Mouse (Mus musculus): ENCODE measurements around the gene Arpc2.

The Arpc2 gene

DNA sequence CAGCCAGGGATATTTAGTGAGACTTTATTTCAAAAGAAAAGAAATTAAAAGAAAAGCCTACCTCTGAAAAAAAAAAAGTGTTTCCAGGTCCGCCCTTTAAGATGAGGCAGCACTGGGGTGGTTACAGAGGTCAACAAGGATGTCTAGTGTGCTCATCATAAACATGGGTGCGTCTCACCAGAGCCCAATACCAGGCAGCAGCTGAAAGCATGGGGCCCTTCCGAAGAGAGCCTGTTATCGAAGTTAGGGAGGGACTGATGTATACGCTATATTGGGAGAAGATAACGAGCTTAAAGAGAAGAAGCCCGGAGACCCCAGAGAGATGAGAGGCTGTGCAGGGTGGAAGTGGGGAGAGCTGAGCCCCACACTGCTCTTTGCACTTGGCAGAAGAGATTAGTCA is 3.3 kb downstream of the Arpc2 start:
- no peak for DNase-seq (ENCODE audit: low spot score in 2 of 2)

DNA sequence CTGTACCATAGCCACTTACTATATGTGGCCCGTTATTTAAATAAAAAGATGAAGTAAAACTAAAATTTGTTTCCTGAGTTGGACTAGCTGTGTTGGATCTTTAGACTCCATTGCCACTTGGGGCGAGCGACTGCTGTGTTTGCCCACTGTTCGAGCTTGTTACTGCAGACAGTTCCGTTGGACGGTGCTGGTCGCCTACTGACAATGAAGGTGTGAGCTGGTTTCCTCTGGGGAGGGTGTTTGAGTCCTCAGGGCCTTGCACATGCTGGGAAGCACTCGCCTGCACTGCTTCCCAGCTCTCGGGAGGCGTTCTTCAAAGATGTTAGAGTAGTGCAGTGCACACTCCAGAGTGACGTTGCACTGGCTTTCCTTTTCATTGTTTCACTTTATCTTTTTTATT is 3.7 kb downstream of the Arpc2 start:
- DNase-seq (ENCODE audit: low spot score in 2 of 2) = no peak

DNA sequence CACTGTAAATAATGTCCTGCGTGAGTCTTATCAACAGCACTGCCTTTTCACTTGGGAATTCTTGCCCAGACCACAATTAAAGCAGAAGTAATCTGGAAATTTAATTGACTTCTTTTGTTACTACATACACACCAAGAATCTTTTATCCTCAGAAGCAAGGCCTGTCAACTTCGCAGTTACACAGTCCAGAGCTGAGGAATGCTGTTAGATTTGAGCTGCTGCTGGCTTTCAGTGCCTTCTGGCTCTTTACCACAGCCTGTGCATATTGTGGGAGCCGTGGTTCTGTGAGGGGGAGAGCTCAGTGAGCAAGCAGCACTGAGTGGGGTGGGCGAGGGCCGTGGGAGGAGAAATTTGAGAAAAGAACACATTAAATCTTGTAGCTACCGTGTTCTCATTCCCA is 4.4 kb downstream of the Arpc2 start:
- DNase-seq (ENCODE audit: low spot score in 2 of 2) = peak; percentile 52 to 57

DNA sequence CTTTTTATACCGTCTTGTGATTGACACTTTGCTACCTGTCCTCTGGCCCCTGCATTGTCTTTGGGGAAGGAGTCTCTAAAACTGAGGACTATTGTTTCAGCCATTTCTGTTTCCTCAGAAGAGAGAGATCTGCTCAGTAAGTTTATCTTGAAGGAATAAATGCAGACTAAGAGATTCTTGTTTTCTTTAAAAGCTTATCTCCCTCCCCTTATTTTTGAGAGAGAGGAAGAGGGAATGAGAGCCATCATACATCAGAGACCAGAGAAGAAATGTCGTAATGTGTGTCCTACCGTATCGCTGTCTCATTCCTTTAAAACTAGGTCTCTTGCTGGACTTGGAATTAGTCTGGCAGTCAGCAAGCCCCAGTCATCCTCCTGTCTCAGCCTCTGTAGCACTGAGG is 4.9 kb downstream of the Arpc2 start:
- DNase-seq (ENCODE audit: low spot score in 2 of 2) = no peak

DNA sequence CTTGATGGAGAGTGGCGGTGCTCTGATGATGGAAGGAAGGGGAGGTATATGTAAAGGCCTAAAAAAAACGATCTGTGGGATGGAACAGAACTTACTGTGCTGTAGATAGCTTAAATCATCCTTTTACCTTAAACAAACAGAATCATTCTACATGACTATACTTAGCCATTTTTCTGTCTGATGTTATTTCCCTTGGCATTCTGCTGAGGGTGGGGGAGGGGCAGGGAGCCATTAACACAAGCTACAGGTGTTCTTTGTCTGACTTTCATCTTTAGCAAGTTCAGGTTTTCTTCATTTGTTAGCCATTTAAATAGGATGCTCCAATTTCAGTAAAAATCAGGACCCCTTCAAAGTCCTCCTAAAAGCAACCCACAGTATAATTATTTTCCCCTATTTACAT is 9.6 kb downstream of the Arpc2 start:
- no peak for DNase-seq (ENCODE audit: low spot score in 2 of 2)

DNA sequence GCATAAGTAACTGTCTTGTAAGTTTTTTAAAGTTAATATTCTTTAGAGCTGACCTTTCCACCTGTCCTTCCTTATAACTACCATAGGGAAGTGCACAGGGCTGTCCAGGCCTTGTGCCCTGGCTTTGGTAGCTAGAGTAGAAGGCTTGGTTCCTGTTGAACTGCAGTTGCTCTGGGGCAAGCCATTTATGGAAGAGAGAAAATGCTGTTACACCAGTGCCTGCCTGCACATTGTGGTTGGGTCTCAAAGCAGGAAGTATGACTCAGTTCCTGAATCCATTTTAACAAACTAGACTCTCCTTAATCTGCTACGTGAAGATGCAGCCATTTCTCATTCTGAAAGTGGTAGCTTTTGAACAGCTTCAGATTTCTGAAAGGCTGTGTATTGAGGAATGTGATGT is 12.9 kb downstream of the Arpc2 start:
- no peak for DNase-seq (ENCODE audit: low spot score in 2 of 2)

DNA sequence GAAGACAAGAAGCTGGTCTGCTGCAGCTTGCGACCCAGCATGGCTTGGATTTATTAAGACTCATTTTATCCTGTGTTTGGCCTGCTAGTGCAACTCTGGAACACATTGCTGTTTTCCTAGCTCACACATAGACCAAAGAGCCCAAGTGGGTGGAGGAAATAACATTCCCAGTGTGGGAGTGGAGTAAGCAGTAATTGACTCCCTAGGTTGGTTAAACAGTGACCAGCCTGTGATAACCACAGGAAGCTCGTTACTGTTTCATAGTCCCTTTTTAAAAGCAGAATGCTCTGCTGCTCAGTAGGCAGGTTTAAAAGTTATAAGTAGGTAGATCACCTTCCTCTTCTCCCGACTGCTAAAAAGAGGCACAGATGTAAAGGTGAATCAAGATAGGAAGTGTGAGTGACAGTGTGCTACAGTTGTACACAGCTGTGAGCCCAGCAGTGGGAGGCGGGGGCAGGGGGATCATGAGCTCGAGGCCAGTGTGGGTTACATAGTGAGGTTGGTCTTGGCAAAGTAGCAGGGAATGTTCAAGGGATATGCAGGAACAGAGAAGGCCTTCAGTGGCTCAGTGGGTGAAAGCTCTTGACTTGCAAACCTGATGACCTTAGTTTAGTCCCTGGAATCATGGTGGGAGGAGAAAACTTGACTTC is 13.6 kb downstream of the Arpc2 start:
- DNase-seq (ENCODE audit: low spot score in 2 of 2) = no peak

DNA sequence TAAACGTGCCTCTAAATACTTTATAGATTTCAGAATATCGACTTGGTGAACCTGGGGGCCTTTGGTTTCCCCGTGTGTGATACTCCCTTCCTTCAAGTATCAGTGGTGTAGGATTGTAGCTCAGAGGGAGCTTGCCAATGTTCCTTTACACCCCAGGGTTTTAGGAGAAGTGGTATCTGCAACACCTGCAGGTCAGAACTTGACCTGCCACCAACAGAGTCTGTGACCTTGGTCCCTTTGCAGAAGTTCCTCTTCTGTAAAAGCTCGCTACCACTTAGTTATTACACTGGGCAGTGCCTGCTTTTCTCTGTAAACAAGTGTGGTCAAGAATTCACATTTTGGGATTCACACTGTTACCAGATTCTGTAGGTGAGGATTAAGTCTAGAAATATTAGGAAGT is 14.2 kb downstream of the Arpc2 start:
- DNase-seq (ENCODE audit: low spot score in 2 of 2) = no peak

DNA sequence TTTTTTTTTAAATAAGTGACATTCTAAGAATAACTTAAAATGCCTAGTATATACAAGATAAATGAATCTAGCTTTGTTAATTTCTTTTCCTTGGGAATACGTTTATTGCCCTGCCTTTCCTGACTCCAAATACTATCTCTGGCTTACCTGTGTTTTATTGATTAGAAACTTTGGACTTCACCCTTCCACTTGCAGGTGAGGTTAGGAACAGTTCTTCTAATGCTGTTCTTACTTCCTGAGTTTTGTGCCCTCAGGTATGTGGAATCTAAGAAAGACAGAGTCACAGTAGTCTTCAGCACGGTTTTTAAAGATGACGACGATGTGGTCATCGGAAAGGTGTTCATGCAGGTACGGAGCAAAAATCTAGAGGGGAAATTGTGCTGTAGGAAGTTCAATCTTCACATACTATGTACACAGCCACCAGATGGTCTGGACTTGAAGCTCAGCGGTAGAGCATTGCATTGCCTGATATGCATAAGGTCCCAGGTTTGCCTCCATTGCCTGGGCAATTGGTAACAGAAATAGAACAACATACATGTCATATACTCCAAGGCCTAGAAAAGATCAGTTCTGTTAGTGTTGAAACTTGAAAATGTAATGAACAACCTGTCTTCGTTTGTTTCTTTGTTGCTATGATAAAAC is 19.9 kb downstream of the Arpc2 start:
- no peak for DNase-seq (ENCODE audit: low spot score in 2 of 2)

DNA sequence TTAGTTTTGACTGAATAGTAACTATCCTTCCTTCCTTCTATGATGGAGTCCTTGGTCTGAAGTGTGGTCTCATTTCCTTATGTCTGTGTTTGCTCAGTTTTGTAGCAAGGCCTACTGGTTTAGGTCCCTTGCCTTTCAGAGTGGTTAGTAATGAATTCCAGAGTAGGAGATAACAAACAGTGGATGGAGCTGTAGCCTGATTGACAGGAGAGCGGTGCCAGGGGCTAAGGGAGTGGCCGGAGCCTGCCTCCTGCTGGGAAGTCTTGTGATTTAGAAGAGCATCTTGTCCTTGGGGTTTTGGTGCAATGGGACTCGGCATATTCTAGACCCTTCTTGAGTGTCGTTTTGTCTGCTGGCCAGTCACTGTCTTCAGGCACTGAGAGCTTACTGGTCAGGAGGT is 20.9 kb downstream of the Arpc2 start:
- no peak for DNase-seq (ENCODE audit: low spot score in 2 of 2)

DNA sequence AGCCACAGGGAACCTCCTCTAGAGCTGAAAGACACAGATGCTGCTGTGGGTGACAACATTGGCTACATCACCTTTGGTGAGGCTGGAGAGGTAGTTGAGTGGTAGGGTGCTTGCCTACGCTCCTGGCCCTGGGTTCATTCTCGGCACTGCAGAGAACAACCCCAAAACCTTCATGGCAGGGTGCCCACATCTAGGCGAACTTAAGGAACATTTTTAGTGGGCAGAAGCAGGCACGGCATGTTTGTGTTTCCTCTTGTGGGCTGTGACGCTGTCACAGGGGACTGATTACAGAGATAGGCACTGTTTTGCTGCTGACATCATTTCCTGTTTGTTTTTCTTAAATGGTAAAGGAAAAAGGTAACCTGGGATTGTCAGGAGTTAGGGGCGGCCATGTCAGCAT is 26.6 kb downstream of the Arpc2 start:
- no peak for DNase-seq (ENCODE audit: low spot score in 2 of 2)

DNA sequence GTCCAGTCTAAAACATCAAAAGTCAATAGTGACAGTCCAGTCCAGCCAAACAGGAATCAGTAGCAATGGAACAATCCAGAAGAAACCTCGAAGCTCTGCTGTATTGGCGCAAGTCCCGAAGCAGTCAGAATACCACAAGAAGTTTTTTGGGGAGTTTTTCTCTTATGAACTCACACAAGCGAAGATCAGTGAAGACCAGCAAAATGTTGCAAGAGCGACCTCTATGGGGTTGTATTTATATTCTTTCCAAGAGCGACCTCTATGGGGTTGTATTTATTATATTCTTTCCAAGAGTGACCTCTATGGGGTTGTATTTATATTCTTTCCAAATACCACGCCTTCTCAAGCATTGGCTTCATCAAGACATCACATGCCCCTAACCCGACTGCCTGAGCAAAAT is 32.9 kb downstream of the Arpc2 start:
- DNase-seq (ENCODE audit: low spot score in 2 of 2) = no peak

DNA sequence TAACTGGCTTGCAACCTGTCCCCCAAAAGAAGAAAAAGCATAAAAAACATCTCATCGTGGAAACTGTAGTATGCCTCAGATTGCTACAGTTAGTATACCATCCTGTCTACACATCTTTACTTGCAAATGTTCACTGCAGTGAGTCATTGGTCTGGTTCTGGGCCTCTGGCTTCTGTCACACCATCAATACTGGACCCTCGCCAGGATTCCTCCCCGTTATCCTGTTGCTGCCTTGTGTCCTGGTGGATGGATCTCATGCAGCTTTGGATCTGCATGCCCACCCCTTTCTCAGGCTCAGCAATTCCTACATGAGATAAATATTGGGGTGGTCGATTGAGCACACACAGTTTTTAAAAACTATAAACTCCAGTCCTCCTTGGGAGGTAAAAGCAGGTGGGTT is 35.8 kb downstream of the Arpc2 start:
- DNase-seq (ENCODE audit: low spot score in 2 of 2) = no peak

DNA sequence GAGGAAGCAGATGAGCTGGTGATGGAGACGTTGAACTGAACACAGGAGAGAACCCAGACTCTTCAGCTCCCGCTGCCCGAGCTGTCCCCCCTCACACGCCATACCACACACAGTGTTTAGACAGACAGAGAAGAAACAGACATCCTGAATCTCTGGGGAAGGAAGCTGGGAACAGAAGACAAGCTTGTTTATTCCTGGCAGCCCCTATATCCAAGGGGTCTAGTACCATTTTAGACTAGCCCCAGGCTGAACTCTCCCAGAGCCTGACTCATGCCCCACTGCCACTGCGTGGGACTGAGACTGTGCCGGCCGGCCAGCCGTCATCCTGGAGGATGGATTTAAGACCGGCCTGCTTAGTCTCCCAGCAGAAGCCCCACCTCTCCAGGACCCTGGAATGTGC is 39.1 kb downstream of the Arpc2 start:
- no peak for DNase-seq (ENCODE audit: low spot score in 2 of 2)

DNA sequence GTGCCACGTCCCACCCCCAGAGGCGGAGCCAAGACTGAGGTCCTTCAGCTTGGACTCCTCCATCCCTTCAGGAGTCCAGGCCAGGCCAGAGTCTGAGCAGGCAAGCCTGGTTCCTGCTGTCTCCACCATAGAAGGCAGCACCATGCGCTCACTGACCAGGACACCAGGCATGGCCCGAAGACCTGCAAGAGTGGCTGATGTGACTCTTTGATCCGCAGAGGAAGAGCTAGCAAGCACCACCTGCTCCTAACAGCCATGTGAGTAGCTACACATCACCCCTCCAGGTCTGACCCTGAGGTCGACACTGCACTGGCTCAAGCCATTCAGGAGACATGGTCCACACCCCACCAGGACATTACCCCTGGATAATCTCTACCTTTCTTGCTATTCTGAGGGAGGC is 41.2 kb downstream of the Arpc2 start:
- DNase-seq (ENCODE audit: low spot score in 2 of 2) = no peak

DNA sequence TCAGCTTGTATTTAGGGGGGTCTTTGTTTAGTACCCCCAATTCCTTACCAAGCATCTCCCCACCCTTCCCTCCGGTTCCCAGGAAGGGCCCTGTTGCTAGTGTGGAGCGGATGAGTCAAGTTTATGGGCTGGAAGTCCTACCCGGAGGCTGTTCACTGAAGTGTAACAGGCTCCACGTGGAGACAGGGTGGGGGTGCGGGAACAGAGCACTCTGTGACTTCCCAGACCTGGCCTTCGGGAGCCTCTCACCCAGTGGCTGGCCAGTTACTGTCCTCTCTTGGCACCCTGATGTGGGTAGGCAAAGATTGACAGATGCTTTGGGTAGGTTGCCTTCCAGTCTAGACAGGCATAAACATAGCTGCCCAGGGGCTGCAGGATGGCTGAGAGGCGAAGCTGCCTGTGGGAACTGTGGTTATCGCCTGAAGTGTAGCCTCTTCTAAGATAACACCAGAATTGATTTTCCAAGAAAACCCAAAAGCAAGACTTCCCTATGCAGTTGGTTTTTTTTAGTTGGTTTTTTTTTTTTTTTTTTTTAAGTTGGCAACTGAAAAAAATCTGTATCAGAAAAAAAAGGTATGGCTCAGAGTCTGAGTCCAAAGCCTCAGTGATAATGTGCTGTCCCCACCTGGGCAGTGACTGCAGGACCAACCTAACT is 42.1 kb downstream of the Arpc2 start:
- DNase-seq (ENCODE audit: low spot score in 2 of 2) = no peak

DNA sequence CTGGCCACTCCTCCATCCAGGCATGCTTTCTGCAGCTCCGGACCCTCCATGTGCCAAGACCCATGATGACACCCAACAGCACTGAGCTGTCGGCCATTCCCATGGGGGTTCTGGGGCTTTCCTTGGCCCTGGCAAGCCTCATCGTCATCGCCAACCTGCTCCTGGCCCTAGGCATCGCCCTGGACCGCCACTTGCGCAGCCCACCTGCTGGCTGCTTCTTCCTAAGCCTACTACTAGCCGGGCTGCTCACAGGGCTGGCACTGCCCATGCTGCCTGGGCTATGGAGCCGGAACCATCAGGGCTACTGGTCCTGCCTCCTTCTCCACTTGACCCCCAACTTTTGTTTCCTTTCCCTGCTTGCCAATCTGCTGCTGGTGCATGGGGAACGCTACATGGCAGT is 42.7 kb downstream of the Arpc2 start, which contains the start of gene Gpbar1:
Gpbar1 (plus strand) TSS at position 13 of the 400 bp plus-strand sequence.
- DNase-seq (ENCODE audit: low spot score in 2 of 2) = no peak

DNA sequence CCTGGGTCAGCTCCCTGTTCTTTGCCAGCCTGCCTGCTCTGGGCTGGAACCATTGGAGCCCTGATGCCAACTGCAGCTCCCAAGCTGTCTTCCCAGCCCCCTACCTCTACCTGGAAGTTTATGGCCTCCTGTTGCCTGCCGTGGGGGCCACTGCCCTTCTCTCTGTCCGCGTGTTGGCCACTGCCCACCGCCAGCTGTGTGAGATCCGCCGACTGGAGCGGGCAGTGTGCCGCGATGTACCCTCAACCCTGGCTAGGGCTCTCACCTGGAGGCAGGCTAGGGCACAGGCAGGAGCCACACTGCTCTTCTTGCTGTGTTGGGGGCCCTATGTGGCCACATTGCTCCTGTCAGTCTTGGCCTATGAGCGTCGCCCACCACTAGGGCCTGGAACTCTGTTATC is 43.1 kb downstream of the Arpc2 start:
- DNase-seq (ENCODE audit: low spot score in 2 of 2) = no peak

DNA sequence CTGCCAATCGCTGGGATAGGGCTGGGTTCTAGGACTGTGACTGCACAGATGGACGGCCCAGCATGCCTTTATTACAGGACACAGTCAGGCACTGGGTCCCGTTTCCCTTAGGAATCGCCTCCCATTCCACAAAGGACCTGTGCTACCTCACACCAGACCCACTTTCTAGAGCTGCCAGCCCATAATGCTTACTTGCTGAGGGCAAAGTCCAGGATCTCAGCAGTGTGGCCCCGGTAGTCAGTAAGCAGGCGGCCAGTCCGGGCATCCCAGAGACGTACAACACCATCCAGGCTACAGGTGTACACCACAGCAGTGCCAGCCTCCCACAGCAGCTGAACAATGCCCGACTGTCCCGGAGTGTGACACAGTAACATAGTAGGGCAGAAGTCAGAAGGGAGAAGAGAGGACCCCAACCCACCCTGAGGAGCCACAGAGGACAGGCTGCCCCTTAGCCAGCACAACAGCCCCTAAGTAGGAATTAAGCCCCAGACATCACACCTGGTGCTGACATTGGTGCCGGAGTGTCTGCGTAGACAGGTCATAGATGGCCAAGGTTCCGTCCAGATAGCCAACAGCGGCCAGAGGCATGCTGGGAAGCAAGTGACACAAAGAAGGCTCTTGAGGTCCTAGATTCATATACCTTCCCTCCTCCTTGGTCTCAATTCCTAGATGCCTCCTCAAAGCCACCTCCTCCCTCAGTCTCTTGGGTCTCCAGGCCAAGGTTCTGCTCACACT is 44.9 kb downstream of the Arpc2 start:
- no peak for DNase-seq (ENCODE audit: low spot score in 2 of 2)

DNA sequence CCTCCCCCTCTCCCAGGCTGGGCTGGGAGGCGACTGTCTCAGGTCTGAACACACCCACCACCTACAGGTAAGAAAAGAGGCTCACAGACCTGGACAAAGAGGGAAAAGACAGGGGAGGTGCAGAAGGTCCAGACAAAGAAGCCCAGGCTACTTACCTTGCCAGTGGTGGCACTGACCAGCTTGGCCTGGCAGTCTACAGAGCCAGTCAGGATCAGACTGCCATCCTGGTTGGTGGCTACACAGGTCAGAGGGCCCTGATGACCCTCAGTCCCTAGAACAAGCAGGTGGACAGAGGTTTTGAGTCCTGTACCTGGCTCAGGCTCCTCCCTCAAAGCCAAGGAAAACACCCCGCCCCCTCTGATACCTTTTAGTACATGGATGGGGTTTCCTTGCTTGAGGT is 45.5 kb downstream of the Arpc2 start:
- DNase-seq (ENCODE audit: low spot score in 2 of 2) = no peak

DNA sequence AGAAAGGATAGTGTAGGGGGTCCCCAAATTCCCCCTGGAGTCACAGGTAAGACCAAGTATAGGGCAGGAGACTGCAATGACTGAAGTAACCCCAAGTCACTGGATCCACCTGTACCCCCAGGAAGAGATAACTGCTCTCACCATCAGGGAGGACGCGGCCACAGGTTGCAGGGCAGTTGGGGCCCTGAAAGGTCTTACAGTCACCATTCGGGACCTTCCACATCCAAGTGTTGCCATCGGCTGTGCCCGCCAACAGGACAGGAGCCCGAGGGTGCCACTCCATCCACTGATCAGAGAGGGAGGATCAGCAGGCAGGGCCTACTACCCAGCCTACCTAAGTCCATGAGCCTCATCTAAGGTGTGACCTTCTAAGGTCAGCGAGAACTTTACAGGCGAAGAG is 46.0 kb downstream of the Arpc2 start:
- DNase-seq (ENCODE audit: low spot score in 2 of 2) = no peak

DNA sequence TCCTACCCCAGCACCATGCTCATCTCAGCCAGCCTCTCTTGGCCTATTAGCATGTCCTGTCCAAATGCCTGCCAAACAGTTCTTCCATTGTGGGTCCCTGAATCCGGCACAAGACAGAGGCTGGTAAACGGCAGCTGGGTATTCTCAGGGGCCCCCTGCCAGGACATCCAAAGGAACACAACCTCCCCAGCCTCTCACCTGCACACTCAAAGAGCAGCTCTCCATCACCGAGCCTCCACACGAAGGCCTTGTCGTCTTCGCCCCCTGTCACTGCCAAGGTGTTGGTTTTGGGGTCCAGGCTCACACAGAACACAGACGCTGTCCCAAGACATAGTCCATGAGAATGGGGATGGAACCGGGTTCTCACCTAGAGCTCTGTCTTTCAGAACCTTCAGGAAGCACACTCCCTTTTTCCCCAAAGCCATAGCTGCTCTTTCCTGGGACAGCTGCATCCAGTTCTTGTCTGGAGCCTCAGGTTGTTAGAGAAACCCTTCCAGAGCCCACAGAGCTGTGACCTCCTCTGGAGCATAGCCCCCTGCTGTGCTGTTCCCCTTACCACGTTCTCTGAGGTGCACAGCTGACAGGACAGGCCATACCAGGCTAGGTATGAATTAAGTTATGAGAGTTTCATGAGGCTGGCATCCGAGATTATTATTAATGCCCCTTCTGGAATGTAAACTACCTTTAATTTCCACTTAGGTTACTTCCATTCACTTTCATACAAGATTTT is 47.2 kb downstream of the Arpc2 start:
- no peak for DNase-seq (ENCODE audit: low spot score in 2 of 2)
